Mouse (Mus musculus) thymus, postnatal 0 days (tissue): ENCODE measurements at regions not wholly inside any gene's neighbourhood (a gene's known extent, or its start where the extent isn't known, plus 50 kb on each side); places are given as distances from the start of the nearest gene placed in this dataset.

ENCODE experiments used
- DNase-seq: peaks from one replicate; pipeline ENCODE4 v3.0.0-alpha.2; 2015; ENCODE audit warnings: low spot score

DNA sequence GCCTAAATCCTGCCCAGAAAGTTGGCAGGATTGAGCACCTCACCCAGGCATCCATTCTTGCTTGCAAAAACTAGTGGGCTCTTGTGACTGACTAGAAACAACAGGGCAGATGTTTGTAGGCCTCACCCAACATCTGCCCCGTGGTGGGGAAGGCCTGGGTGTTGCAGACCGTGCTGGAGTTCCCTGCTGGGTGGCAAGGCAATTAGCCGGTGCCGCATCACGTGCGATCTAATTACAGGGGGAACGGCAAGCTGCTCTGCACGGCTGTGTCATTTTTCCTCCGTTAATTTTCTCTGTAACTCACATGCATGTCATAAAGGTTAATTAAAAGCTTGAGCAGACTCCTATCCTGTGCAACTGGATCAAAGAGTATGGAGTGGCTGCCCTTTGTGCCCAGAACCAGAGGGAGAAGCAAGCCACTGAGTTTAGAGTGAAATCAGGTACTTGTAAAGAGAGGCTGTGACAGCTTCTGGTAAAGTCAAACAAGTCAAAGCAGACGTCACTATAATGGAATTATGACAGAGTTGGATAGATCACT lies 143.5 kb downstream of the Ets2 start:
- no peak for DNase-seq

DNA sequence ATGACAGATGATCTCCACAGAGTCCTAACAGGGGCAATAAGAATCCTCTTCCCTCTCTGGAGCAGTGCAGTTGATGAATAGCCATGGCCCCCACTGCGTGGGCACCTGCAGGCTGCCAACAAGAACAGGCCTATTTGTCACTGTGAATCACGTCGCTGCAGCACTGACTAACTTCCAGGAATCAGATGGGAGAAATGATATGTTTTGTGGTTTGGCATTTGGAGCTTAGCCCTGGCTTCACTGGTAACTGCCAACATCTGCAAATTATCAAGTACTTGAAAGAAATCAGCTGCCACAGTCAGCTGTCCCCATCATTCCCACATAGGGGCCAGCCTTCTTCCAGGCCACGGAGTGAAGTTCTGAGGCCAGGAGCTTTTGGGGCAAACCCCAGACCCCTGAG lies 142.8 kb downstream of the Ets2 start:
- no peak for DNase-seq

DNA sequence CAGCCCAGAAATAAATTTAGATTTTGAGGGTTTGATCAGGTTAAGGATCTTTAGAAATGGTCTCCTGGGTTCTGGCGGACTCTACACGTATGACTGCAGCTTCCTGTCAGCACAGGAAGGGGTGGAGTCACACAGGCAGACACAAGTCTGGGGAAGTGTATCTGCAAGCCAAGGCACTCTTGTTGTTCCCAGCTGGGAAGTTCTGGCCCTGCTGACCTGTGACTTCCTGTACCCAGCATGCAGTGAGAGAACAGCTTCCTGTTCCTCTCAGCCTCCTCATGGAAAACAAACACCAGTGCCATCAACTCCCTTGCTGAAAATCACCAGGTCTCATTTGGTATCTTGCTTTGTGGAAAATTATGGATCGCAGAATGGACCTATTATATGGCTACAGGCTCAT lies 140.9 kb downstream of the Ets2 start:
- DNase-seq: no peak

DNA sequence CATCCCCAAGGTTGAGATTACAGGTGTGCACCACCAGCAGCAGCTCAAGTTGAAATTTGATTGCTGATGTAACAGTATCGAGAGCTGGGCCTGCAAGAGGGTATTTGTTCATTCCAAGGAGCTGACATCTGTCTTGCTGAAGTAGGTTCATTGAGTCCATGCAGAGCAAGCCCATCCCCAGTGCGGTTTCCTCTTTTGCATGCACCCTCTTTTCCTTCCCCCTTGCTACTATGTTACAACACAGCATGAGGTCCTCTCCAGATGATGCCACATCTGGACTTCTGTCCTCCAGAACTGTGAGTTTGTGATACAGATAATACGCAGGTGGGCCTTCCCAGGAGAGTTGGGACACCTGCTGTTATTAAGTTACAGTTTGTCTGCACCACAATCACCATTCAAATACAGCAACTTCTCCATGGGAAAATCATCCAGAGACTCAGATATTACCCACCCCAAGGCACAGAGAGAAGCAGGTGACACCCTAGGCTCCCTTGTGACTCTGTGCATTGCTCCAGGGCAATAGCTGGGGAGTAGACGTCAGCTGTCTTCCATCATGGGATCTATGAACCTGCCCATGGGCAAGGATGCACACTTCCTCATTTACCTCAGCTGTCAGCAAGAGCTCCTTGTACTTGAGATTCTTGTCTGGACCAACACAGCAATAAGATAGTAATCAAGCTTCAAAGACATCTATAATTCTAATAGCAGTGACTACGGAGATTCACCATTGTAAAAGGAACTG lies 137.8 kb downstream of the Ets2 start:
- no peak for DNase-seq

DNA sequence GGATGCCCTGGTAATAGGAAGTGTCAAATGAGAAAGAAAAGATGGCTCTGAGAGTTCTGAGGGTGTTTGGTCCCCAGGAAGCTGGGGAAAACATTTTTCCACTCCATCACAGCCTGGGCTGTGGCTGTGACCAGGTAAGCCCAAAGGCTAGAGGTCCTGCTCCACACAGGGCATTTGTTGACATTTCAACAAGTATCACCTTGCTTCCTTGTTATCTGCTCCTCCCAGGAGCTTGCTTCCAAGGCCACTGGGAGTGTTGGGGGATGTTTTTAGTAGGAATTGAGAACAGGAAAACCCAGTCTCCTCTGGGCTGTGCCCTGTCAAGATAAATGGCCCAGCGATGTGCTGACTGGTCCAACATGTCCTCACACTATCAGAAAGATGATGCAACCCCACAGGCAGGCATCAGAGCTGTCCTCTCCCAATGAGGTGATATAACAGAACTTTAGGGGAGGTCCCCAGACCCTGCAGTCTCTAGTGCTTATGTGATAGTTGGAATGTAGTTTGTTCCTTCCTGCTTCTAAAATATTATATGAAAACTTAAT lies 137.1 kb downstream of the Ets2 start:
- DNase-seq: no peak

DNA sequence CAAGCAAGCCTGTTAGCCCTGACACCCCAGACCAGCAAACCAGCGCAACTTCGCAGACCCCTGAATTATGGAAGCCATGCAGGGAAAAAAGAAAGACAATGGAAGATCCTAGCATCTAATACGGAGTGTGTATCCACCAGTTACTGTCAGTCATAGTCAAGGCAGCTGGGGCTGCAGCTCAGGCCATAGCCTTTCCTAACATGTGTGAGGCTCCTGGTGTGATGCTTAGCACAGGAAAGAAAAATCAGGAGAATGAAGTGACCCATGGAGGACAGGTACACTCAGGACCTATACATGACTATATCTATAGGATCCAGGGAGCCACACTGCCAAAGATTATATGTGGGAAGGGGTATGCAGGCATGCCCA lies 136.6 kb downstream of the Ets2 start:
- no peak for DNase-seq

DNA sequence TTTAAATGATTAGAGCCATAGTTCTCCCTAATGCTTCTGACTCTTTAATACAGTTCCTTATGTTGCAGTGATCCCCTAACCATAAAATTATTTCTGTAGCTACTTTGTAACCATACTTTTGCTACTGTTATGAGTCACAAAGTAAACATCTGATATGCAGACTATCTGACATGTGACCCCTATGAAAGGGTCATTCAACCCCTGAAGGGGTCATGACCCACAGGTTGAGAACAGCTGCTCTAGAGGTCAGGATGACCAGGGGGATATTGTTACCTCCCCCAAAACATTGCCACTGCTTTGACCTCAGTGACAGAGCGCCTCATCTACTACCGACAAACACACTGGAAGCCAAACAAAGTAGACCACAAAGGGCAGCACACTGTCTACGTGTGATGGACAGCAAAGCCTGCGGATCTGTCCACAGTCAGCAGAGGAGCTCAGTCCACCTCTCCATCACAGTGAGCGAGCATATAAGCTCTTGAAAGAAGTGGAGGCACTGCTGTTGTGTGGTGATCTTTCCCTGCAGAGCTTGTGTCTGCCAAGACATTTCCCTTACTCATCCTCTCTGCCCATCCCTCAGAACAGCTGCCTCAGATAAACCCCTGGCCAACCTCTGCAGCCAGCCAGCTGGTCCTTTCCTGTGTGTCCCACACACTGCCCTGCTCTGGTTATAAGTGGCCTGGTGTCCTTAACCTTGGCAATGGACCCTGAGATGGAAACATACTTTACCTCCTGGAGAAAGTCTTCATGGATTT lies 136.0 kb downstream of the Ets2 start:
- no peak for DNase-seq

DNA sequence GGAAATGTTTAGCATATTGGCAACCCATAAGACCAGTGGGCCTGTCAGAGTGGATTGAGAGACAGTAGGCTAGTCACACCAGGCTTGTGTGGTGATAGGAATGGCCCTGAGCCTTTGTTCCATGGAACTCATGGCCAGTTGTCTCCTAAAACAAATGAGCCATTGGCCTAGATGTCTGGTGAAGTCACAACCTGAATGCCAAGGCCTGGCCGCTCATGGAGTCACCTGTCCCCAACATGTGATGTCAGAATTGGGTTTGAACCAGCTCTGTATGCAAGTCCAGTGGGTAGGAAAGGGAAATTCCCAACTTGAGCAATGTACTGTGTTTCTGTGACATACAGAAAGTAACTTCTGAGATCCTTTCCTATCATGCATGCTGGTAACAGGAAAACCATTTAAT lies 134.1 kb downstream of the Ets2 start:
- no peak for DNase-seq

DNA sequence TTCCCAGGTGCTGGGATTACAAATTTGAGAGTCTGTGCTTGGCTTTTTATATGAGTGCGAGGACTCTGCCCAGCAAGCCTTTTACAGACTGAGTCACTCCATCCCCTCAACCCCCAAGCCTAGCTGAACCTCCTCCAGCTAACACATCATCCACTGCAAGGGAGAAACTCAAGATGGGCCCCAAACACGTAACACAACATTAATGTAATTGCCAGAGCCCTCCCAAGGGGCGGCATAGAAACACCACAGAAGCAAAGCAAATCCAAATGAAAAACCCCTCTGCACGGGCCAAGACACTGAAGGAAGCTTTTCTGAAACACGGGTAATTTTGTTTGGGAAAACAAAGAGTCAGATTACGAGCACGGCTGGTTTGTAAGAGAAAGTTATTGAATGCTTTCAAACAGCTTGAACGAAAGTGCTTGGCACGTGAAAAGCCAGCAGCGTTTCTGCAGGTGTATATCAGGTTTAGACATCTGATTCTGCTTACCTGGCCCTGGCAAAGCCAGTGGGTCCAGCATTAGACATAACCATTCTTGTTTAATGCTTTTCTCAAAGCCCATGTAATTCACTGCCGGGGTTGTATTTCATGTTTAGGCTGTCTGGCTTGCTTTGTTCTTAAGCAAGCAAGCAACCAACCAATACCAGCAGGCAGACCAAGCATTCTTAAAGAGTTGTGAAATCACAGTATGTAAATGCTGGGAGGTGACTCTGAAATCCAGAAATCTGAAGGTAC lies 132.8 kb downstream of the Ets2 start:
- DNase-seq: no peak

DNA sequence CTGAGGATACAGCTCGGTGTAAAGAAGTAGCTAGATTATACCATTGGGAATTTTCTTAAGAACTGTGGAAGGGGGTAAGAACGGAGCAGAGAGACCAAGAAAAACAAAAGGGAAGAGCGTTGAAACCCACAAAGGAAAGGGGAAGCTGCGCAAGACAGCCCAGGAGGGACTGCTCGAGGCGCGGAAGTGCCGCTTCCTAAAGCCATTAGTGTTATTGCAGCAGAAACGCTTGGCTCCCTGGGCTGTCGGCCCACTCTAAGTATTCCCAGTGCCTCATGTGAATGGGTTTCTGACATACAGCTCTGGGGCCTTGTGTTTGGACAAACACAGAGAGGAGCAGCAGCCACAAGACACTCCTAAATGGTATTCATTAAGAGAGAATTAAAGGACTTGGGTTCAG lies 131.6 kb downstream of the Ets2 start:
- DNase-seq: no peak

DNA sequence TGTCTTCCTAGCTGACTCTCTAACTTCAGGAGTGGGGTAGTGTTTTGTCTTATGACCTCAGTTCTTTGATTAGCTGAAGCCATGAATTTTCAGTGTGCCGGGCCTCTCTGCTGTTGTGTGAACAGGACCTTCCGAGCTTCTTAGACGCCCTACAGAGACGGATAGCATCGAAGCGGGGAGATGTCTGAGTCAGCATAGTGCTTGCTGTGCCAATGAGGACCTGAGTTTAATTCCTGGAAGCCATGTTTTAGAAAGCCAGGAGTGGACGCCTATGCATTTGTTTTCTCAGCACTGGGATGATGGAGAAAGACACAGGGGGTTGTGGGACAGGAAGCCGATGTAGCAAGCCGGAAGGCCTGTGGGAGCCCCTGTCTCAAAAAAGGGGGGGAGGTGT lies 130.5 kb downstream of the Ets2 start:
- no peak for DNase-seq

DNA sequence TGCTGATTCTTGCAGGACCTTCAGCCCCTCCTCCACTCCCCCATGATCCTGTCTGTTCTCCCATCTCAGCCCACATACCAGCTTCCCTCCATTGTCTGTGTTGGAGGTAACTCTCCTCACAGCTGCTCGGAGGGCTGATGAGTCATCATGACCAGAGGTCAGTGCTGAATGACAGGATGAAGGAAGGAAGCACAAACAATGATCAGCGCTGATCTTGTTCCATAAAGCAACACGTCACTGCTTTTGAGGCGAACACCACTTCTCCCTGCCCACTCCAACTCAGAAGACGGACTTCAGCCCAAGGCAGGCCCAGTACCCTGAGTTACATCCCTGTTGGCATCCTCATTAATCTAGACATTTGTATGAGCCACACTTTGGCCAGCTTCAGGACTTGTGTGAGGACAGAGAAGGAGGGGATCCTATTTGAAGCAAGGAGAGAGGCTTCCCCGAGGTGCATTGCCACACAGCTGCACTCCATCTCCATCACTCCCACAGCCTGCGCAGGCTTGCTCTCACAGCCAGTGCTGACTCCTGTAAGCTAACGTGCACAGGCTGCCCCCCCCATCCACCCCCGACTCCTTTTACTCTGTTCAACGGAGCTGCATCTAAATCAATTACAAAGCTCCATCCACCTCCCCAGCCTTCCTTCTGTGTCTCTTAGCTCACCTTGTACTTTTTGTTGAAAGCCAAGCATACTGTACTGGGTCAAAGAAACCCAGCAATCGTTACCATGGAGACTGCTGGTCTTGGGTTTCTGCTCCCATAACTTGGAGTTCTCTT lies 129.9 kb downstream of the Ets2 start:
- no peak for DNase-seq

DNA sequence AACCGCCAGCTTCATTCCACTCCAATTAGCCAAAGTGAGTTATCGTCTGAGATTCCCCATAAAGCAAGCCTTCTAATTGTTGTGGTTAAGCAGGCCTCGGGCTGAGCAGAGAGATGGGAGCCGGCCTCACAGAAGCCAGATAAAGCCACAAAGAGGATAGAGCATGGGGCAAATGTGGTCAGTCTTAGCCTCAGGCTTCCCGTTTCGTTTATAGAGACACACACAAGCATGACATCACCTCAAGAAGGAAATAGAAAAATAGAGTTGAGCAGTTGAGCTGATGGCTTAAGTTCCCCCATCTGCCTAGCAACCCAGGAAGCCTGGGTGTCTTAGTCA lies 125.5 kb downstream of the Ets2 start:
- peak; percentile 50 for DNase-seq

DNA sequence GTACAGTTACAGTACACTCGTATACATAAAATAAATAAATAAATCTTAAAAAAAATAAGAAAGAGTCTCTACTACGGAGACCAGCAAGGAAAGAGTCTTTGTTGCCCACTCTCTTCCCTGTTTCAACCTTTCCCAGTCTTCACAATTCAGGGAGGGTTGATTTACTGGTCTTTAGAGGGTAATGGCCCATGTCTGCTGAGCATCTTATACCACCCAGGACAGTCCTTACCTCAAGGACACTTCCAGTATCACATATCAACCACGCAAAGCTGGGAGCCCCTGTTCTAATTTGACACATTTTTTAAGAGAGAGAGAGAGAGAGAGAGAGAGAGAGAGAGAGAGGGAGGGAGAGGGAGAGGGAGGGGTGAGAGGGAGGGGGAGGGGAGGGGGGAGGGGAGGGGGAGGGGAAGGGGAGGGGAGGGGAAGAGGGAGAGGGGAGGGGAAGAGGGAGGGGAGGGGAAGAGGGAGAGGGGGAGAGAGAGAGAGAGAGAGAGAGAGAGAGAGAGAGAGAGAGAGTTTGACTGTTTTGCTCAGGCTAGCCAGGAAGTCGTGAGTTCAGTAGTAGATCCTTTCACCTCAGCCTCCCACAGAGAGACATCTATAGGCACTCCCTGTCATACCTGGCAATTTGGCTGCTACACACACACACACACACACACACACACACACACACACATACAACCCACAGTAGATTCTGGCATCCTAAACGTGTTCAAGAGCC lies 125.0 kb downstream of the Ets2 start:
- peak; percentile 40 for DNase-seq

DNA sequence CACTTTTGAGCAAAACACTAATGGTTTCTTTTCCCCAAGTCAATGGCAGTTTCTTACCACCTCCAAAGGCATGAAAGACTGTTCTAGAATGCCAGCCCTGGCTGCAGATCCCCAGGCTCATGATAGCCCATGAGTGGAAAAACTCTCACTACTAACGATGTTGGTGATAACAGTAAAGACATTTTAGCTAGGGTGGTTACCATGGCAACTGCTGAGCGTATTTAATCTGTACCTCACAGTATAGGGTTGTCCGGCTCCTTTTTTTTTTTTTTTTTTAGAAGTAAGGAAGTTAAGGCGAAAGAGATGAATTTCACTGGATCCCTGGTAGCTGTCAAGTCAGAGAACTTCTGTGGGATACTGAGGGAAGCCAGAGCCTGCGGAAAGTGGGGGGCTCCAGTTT lies 123.8 kb downstream of the Ets2 start:
- DNase-seq: peak; percentile 58

DNA sequence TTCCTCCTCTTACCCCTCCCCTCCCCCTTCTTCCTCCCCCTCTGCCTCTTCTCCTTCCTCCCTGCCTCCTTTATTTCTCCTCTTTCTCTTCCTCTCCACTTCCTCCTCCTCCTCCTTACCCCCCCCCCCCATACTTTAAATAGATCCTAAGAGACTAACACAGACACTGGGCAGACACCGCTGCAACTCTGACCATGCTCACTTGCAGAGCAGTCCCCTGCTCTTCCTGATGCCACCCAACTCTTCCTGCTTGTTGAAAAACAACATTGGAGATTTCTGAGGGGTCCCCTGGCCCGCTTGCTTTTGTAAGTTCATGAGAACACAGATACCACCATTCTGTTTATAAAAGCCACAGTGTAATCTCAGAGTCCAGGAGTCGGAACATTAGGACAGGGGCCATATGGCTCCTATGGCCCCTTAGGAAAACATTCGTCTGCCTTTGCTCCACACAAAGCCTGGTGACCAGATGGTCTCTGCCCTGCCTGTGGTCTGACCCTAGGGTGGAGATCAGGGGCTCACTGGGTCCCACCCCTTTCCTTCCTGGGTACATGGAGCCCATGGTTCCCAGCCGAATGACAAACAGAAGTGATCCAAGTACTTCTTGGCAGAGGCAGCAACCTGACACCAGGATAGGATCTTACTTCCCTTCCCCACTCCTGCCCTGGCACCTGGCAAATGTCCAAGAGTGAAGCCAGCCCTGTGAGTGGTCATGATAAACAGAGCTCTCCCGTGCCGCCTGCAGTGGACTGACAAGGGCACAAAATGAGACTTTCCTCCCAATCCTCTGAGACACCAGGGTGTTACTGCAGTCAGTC lies 123.1 kb downstream of the Ets2 start:
- no peak for DNase-seq

DNA sequence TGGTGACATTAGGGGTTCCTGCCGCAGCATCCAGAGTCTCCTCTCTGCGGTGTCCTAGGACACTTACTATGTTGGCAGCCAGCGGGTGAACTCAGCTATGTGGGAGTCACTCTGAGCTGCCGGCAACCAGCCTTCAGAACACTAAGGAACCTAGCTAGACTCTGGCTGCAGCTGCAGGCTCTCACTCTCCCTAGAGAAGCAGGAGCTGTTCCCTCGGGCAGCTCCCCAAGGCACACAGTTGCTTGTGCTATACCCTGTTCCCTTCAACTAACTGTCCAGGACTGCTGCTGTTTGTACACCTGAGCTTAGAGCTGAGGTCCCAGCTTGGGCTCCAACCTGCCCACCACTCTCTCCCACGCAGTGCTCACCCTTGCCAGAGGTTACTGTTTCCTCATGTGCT lies 121.9 kb downstream of the Ets2 start:
- no peak for DNase-seq

DNA sequence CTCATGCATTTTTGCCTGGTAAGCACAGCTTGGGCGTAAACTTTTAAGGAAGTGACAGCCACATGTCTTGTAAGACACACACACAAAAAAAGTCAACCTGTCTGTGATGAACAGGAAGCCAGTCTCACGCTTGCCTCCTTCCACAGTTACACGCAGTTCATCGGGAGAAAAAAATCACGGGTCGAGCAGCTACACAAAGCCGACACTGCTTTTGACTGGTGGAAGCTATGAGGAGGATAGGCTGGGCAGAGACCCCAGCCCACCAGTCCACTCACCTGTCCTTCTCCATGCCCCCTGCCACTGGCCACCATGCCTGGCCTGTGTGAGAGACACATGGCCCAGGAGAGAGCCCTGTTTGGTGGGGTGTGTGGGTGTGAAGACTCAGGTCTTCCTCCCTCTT lies 119.2 kb downstream of the Ets2 start:
- DNase-seq: peak; percentile 63

DNA sequence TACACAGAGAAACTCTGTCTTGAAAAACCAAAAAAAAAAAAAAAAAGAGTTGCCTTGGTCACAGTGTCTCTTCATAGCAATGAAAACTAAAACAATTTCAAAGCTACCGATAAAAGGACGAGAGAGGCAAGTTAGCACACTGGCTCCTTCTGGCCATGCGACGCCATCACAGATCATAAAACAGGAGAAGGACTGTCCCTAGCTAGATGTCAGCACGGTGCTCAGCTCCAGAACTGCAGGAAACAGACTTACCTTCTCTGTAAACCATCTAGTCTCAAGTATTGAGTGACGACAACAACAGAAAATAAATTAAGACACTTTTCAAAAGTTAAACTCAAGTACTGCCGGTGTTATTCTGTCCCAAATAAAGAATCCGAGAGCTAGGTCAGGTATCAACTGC lies 118.7 kb downstream of the Ets2 start:
- no peak for DNase-seq

DNA sequence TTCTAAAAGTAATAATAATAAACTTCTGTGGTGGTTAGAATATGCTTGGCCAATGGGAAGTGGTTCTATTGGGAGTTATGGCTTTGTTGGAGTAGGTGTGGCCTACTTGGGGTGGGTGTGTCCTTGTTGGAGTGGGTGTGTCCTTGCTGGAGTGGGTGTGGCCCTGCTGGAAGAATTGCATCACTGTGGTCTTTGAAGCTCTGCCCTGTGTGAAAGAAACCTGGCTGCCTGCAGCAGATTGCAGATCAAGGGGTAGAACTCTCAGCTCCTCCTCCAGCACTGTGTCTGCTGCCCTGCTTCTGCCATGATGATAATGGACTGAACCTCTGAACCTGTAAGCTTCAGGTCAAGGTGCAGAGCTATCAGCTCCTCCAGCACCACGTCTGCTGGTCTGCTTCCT lies 118.1 kb downstream of the Ets2 start:
- peak; percentile 63 for DNase-seq
